Mouse (Mus musculus): ENCODE data around the gene Fam228b.
"Not testable (repeated sequence)": the region's sequence is repeated elsewhere in the genome, so short reads cannot be mapped to it uniquely, and the experiment has no call there.

Fam228b gene

GRCm38 (mm10) chr12:4740823-4741222 lies 28.2 kb downstream of the Fam228b start:
- DNase-seq, result no peak

DNA sequence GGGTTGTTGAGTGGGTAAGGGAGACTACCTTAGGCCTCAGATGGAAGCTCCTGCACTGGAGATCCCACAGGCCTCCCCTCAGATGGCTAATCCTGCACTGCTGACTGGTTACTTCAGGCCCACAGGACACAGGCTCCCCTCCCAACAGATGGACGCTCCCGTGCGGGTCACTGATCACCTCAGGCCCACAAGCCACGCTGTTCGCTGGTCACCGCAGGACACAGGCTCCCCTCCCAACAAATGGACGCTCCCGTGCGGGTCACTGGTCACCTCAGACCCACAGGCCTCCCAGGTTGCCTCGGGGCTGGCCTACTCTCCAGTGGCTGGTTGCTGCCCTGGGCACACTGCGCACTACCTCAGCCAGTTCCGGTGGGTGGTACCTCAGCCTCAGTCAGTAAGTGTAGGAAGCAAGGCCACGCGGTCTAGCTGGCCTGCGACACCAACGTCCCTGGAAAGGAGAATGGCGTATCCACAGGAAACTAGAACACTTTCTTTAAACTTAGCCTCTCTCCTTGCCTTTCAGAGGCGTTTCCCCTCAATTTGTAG lies 31.0 kb downstream of the Fam228b start, which contains the start of gene Fam228a:
Fam228a (minus strand) TSS at position 400 of the 546 bp plus-strand sequence.
- no peak for DNase-seq

GRCm38 (mm10) chr12:4732332-4732731 lies 36.7 kb downstream of the Fam228b start:
- DNase-seq, result no peak

DNA sequence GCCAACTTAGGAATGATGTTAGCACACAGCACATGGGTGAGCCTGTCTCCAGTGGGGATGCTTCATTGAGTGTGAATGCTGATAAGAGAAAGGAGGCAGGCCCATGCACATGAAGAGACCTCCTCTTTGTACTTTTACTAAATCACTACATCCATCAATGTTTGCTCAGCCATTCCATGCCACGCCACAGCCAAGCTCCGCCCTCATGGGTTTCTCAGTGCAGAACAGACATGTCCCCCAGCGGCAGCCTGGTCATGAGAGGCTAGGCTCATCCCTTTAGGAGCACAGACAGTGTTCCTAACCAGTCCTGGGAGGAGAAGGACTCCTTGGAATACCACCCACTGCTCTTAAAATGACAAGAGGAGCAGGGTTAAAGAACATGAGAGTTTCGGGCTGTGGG lies 37.4 kb downstream of the Fam228b start:
- DNase-seq, result no peak

DNA sequence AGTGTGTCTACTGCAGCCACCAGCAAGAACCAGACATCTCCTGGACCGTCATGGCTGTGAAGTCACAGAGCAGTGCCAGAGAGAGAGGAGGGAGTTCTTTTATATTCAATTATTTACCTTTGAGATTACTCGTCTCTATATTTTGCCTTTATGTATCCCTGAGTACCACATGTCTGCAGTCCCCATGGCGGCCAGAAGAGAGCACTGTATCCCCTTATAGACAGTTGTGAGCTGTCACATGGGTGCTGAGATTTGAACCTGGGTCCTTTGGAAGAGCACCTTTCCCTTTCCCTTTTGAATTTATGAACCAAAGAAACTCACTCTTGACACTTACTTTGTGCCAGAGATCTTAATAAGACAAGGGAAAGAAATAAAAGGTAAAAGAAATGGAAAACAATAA lies 39.9 kb downstream of the Fam228b start:
- no peak for DNase-seq

- no peak for DNase-seq
Observed at GRCm38 (mm10) chr12:4719762-4720754, 49.0 kb downstream of the Fam228b start.

DNA sequence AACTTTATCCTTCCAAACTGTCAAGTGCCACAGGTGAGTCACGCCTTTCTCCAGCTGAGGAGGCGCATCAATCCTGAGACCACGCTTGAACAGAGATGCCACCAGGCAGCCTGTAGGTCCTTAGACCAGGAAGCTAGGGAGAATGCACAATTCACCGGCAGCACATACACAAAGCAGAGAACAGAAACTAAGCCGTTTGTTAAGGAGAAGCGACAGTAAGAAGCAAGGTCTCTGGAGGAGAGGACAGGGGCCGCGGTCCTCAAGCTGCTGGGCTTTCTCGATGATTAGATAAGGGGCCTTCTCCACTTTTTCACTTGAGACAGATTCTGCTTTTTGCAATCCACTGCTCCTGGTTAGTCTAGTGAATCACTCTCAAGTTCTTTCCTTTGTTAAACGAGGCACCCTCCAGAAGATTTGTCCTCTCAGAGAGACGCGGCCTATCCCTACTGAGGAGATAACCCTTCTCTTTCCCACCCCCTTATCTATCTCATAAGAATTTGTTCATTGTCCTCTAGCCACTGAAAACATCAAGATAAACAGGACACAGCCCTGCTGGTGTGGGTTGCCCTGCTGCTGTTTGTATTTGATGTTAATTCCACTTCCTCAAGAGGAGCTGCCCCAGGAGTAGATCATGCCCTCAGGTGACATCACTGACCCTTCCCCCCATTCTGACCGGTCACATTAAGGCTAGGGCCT lies 49.9 kb downstream of the Fam228b start:
- no peak for DNase-seq

DNA sequence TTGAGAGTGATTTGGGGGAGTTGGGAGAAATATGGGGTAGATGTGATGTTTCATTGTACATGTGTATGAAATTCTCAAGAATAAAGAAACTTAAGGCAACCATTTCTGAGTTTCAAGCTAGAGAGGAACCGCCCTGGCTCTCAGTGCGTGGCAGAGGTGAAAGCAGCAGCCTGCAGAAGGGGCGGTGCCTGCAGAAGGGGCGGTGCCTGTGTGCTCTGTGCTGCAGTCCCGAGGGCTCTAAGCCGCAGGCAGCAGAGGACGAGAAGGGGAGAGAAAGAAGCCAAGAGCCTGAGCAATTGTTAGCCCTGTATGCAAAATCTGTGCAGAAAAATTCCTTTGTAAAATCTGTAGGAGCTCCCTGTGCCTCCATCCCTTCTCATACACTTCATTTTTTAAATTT lies 51.6 kb downstream of the Fam228b start:
- DNase-seq, result no peak

GRCm38 (mm10) chr12:4715606-4716005 lies 53.5 kb downstream of the Fam228b start:
- no peak for DNase-seq

DNA sequence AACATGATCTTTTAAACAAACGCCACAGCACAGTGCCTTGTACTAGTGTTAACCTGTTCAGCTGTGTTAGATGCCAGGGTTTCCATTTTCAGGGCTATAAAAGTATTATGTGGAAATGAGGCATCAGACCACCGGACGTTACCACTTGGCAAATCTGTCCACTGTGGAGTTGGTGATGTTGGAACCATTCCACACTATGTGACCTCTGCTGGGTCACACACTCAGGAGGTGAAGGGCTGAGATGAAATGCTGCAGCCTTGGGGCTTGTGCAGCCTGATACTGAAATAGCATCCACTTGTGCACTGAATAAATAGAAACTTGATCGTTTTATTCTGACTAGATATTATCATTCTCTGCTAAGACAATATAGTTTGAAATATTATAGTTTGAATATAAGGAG lies 55.7 kb downstream of the Fam228b start:
- no peak for DNase-seq

DNA sequence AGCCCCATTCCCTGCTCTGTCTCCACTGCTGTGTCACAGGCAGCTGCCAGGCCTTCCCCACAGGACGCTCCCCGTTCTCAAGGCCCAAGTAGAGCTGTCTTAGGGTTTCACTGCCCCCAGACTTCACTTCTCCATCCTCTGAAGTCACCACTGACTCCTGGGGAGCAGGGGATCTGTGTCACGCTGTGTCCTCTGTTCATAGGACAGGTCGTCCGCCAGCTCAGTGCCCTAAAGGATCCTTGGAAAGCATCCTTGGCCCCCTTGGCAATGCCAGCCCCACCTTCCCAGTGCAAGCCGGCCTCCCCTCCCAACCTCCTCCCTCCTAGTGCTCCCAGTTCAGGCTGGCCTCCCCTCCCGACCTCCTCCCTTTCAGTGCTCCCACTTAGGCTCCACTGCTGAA lies 59.1 kb downstream of the Fam228b start:
- DNase-seq, result no peak

DNA sequence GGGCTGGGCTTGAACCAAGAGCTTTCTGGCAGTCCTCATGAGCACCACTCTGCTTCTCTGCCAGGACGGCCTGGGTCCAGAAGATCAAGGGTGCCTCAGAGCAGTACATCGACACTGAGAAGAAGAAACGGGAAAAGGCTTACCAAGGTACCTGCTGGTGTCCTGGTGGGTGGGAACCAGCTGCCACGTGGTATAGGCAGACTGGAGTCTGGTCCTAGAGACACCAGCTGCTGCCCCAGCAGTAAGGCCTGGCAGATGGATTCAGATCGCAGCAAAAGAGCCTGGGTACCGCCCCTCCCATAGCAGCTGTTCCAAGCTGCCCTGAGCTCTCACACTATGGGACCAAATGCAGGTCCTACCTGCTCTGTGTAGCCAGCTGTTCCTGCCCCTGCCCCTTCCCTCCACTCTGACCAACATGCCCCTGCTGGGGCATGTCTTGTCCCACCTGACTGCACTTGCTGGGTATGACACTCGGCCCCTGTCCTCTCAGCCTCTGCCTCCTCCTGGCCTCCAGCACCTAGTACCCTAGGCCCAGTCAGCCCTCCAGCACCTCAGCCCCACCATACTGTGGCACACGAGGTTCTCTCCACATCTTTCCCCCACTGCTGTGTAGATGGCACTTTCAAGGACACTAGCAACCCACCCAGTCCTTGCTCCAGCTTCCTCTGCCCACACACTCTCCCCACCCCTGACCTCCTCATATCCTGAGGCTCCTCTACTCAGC lies 60.0 kb downstream of the Fam228b start:
- no peak for DNase-seq

GRCm38 (mm10) chr12:4708296-4708695 lies 60.8 kb downstream of the Fam228b start:
- DNase-seq, result no peak

DNA sequence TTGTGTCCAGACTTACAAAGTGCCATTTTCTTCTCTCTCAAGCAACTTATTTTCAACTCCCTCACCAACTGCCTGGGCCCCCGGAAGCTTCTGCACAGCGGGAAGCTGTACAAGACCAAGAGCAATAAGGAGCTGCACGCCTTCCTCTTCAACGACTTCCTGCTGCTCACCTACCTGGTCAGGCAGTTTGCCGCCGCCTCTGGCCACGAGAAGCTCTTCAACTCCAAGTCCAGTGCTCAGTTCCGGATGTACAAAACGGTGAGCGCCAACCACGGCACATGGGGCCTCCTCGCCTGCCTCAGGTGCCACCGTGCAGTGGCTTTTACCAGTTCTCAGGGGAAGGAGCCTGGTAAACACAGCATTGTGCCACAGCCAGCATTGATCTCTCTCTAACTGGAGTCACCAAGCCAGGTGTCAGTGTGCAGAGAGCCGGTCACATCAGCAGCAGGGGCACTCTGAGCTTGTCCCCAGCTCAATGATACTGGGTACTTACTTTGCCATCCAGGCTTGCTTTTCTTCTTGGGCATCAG lies 61.5 kb downstream of the Fam228b start:
- no peak for DNase-seq

DNA sequence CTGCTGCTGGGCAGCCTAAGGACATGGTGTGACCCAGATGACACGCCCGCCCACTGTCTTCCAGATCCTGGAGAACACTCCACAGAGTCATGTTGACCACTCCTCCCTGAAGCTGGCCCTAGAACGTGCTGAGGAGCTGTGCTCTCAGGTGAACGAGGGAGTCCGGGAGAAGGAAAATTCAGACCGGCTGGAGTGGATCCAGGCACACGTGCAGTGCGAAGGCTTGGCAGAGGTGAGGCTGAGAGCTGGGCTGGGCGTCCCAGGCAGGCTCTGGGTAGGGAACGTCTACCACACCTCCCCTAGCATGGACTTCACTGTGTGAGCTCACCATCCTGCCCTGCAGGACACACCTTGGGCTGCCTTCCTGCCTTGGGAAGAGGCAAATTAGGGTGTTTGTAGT lies 62.2 kb downstream of the Fam228b start:
- DNase-seq, result no peak

DNA sequence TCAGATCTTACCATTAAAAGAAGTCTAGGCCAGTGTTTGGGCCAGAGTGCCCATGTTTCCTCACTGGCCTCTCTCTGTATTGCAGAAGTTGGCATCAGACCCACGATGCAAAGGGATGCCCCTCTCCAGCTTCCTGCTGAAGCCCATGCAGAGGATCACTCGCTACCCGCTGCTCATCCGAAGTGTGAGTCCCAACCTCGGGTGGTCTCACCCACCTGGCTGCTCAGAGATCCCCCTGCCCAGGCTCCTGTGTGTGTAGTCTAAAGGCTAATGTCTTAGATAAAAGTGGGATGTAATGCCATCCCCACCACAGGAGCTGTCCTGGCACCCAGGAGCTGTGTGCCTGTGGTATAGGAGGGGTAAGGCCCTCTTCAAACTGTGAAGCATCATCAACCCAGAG lies 62.9 kb downstream of the Fam228b start:
- no peak for DNase-seq

DNA sequence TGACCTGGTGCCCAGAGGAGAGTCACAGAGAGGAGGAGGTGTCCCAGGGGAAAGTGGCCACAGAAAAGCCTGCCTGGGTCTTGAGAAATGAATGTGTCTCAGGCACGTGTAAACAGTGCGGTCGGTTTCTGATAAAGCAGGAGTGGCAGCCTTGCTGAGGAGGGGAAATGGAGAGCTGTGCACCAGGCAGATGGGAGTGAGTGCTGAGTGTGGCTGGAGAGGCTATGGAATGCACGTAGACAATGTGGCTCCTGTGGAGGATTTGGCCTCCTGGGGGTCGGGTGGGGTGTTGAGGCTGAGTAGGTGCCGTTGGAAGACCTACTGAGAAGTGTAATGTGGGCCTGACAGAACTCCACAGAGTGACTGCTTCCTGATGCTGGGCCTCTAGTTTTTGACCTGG lies 63.4 kb downstream of the Fam228b start:
- not testable (repeated sequence) for DNase-seq

DNA sequence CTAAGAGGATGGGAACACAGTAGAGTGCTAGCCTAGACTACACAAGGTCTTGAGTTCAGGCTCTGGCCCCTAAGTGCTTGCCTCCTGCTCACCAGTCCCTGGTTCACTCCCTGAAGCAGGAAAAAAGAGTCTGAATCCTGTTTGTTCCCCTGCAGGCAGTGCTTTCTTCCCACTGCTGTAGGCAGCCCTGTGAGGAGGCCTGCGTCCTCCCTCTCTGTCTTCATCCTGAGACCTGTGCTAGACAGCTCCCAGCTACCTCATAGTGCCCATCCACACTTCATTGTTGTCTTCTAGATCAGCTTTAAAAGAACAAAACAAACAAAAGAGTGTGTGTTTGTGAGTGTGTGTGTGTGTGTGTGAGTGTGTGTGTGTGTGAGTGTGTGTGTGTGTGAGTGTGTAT lies 74.5 kb downstream of the Fam228b start:
- DNase-seq, result no peak

- DNase-seq, result no peak
Observed at GRCm38 (mm10) chr12:4691193-4691592, 77.9 kb downstream of the Fam228b start.

Data from kidney, adult 18-20 months (tissue).